Comparison of ENCODE assay signal across 13 mouse cellular contexts in the genomic region with DNA sequence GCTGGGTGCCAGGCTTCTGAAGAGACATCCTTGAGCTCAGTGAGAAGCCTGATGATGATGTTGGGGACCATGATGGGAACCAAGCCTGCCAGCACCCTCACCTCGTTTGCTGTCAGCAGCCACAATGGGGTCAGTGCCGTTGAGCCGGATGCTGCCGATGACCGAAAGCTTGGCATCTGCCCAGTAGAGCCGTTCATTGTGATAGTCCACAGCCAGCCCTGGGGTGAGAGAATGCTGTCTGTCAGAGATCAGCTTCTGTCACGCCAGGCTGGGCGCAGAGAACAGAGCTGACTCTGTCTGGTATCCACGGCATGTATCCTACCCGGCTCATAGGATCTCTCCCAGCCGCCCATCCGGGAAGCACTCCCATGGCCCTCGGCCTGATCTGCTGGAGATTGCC. TPM values are rescaled to one million over a fixed set of nuclear protein-coding genes. Genes with fewer than 3 reads are reported as not detected.
DNase-seq lines count a peak whose midpoint lies in the region; ATAC-seq and TF ChIP-seq lines count a peak whose summit lies in the region.
"Had no signal": no experiment of that assay in that cellular context is flagged by ENCODE, and none has a peak within 500 bp of the region (broad histone marks: within the 10 kb centered on the region; RNA-seq: fewer than 3 reads in every experiment).

No protein-coding gene starts in this region.

- H3K9me3 ChIP-seq in intestine, embryonic 15.5 days = no peaks in the 10 kb centered on the region
- H3K9me3 ChIP-seq: embryonic facial prominence, embryonic 13.5 days; liver, embryonic 12.5 days had no signal

- no peak for ATAC-seq in intestine, embryonic 15.5 days
- ATAC-seq: liver, embryonic 12.5 days had no signal

- no peak overlapping the region for H3K4me3 ChIP-seq in layer of hippocampus, adult 2 months
- H3K4me3 ChIP-seq in intestine, embryonic 15.5 days (replicated peaks) = no peak overlapping the region
- H3K4me3 ChIP-seq: embryonic facial prominence, embryonic 13.5 days; liver, embryonic 12.5 days had no signal

- peak; percentile 48 to 50 for DNase-seq in heart, adult 18-20 months
- DNase-seq in heart, adult 9 months (ENCODE audit: low spot score in 2 of 2) = no peak
- DNase-seq in retina, postnatal 1 day = peak; percentile 87
- DNase-seq in retina, embryonic 14.5 days (ENCODE audit: low spot score) = no peak
- peak; percentile 34 to 41 for DNase-seq in layer of hippocampus, adult 2 months (ENCODE audit: low spot score in 2 of 2)
- DNase-seq in adrenal gland, adult 8-10 months = no peak
- no peak for DNase-seq in spleen, postnatal 36 days (ENCODE audit: low spot score in 2 of 2)
- DNase-seq: gastrocnemius, postnatal 10 days had no signal

- H3K9ac ChIP-seq in intestine, embryonic 15.5 days = no peak overlapping the region
- H3K9ac ChIP-seq: embryonic facial prominence, embryonic 13.5 days; liver, embryonic 12.5 days had no signal

- peak overlapping the region; percentile 53; the same call in 1 of the 2 replicates for H3K27ac ChIP-seq in layer of hippocampus, adult 2 months
- no peak overlapping the region for H3K27ac ChIP-seq in intestine, embryonic 15.5 days
- H3K27ac ChIP-seq: embryonic facial prominence, embryonic 13.5 days; liver, embryonic 12.5 days had no signal

- peaks cover 45% of the 10 kb centered on the region for H3K36me3 ChIP-seq in intestine, embryonic 15.5 days

- H3K4me1 ChIP-seq in intestine, embryonic 15.5 days (replicated peaks) = no peaks in the 10 kb centered on the region
- H3K4me1 ChIP-seq: embryonic facial prominence, embryonic 13.5 days; liver, embryonic 12.5 days had no signal

- 89% methylated on average over 13 of the region's 13 CpGs for WGBS in intestine, embryonic 15.5 days

- TF ChIP-seq CTCF in layer of hippocampus, adult 2 months (conservative IDR thresholded peaks at IDR 0.05) = no peak

- no peak overlapping the region for H3K4me2 ChIP-seq in intestine, embryonic 15.5 days (replicated peaks)
- H3K4me2 ChIP-seq: embryonic facial prominence, embryonic 13.5 days; liver, embryonic 12.5 days had no signal

- H3K27me3 ChIP-seq in intestine, embryonic 15.5 days (replicated peaks) = no peaks in the 10 kb centered on the region

RNA-seq across cellular contexts. Expression of a gene that starts 7.7 kb away (rescaled TPM):
- total RNA-seq in heart, adult 18-20 months (2021) = under 1 TPM; 0.35 to 0.39 TPM
- 1 to 10 TPM; 1.2 to 1.6 TPM for total RNA-seq in layer of hippocampus, adult 2 months (2021)
- 10 to 100 TPM in 3 of 4 experiments, 1 to 10 TPM in 1; 8.3 to 16.8 (median 13.2) TPM for total RNA-seq in adrenal gland, adult 8-10 months (2022)
- 4.9 and 5.7 TPM in 2 replicates for polyA plus RNA-seq in intestine, embryonic 15.5 days (2015; fragmentation: Nextera tagmentation; extraction: Ambion mirVana)
- total RNA-seq: hematopoietic stem cell, adult 5-6 weeks; megakaryocyte, adult 5-6 weeks had no signal

RNA-seq across cellular contexts. Expression of a gene that starts 19.8 kb away (rescaled TPM):
- total RNA-seq in heart, adult 18-20 months (2021) = 10 to 100 TPM; 39.3 to 44.7 TPM
- total RNA-seq in layer of hippocampus, adult 2 months (2021) = 10 to 100 TPM; 25.4 to 27.6 TPM
- 10 to 100 TPM; 45.3 to 56.0 (median 49.8) TPM for total RNA-seq in adrenal gland, adult 8-10 months (2022)
- polyA plus RNA-seq in intestine, embryonic 15.5 days (2015; fragmentation: Nextera tagmentation; extraction: Ambion mirVana) = 147 and 149 TPM in 2 replicates

RNA-seq across cellular contexts. Expression of a gene that starts 27.3 kb away (rescaled TPM):
- total RNA-seq in heart, adult 18-20 months (2021) = 10 to 100 TPM; 23.9 to 27.0 TPM
- 1 to 10 TPM; 3.5 to 3.7 TPM for total RNA-seq in layer of hippocampus, adult 2 months (2021)
- 10 to 100 TPM; 42.4 to 64.4 (median 50.7) TPM for total RNA-seq in adrenal gland, adult 8-10 months (2022)
- polyA plus RNA-seq in intestine, embryonic 15.5 days (2015; fragmentation: Nextera tagmentation; extraction: Ambion mirVana) = 52.7 and 53.8 TPM in 2 replicates
- total RNA-seq: hematopoietic stem cell, adult 5-6 weeks; megakaryocyte, adult 5-6 weeks had no signal

RNA-seq across cellular contexts. Expression of a gene that starts 40.6 kb away (rescaled TPM):
- under 1 TPM; 0.37 to 0.54 TPM for total RNA-seq in heart, adult 18-20 months (2021)
- 1 to 10 TPM; 2.4 to 8.1 TPM for total RNA-seq in layer of hippocampus, adult 2 months (2021)
- total RNA-seq in adrenal gland, adult 8-10 months (2022) = 1 to 10 TPM in 3 of 4 experiments, under 1 TPM in 1; 0.87 to 4.6 (median 3.7) TPM
- 0.41 and 0.74 TPM in 2 replicates for polyA plus RNA-seq in intestine, embryonic 15.5 days (2015; fragmentation: Nextera tagmentation; extraction: Ambion mirVana)
- total RNA-seq: hematopoietic stem cell, adult 5-6 weeks had no signal

Comparison
In these comparisons a context has a peak if more than half of its experiments do, and no peak if none do; other contexts are left out.
1. DNase-seq: peak in heart, adult 18-20 months (2 of 2), retina, postnatal 1 day (single experiment) and layer of hippocampus, adult 2 months (2 of 2); none in heart, adult 9 months (0 of 2), retina, embryonic 14.5 days (single experiment), adrenal gland, adult 8-10 months (single experiment) and spleen, postnatal 36 days (0 of 2).
2. RNA of a gene that starts 27.3 kb away (total RNA-seq): 42.4 to 64.4 TPM in adrenal gland, adult 8-10 months and 23.9 to 27.0 TPM in heart, adult 18-20 months; 3.5 to 3.7 TPM in layer of hippocampus, adult 2 months; every median in the first group is over 4 times any median in the second.